Mouse (Mus musculus): Measurements from ENCODE around the gene Supt3.

- TF ChIP-seq CTCF (IDR thresholded peaks at IDR 0.05; ENCODE audit: control insufficient read depth, insufficient read depth, low read length): no peak
- TF ChIP-seq POLR2A (IDR thresholded peaks at IDR 0.05; ENCODE audit: borderline replicate concordance, control insufficient read depth, low read depth, low read length): no peak
These were observed 310.1 kb downstream of the Supt3 start for GRCm38 (mm10) chr17:45087022-45087421.
